Mouse (Mus musculus) granulocyte monocyte progenitor cell, adult 5-6 weeks (primary cell): Measurements from ENCODE around the gene Bsn. TPM values are rescaled to one million over a fixed set of nuclear protein-coding genes. Genes with fewer than 3 reads are reported as not detected.

Experiments used
- ATAC-seq: replicated peaks from 2 replicates; pipeline ENCODE4 v1.8.0; 2016; ENCODE audit warnings: mild to moderate bottlenecking, moderate TSS enrichment, inconsistent platforms; ENCODE audit not compliant: poor library complexity, severe bottlenecking
- total RNA-seq, 2 experiments: library from RNA; stranded (forward) in 1 of 2; stranded (reverse) in 1 of 2; fragments of 200-712, 200-1000 nt in 1 of 2; fragments of >200 nt in 1 of 2; fragmentation: Nextera tagmentation in 1 of 2; gene quantifications; 2 replicates each; pipeline ENCODE4 v1.2.3; 2014 to 2017

Gene Bsn
- total RNA-seq (2014; fragmentation: Nextera tagmentation), result 6.2 and 9.0 TPM in 2 replicates
- 3.2 and 3.7 TPM in 2 replicates for total RNA-seq (2017)

DNA sequence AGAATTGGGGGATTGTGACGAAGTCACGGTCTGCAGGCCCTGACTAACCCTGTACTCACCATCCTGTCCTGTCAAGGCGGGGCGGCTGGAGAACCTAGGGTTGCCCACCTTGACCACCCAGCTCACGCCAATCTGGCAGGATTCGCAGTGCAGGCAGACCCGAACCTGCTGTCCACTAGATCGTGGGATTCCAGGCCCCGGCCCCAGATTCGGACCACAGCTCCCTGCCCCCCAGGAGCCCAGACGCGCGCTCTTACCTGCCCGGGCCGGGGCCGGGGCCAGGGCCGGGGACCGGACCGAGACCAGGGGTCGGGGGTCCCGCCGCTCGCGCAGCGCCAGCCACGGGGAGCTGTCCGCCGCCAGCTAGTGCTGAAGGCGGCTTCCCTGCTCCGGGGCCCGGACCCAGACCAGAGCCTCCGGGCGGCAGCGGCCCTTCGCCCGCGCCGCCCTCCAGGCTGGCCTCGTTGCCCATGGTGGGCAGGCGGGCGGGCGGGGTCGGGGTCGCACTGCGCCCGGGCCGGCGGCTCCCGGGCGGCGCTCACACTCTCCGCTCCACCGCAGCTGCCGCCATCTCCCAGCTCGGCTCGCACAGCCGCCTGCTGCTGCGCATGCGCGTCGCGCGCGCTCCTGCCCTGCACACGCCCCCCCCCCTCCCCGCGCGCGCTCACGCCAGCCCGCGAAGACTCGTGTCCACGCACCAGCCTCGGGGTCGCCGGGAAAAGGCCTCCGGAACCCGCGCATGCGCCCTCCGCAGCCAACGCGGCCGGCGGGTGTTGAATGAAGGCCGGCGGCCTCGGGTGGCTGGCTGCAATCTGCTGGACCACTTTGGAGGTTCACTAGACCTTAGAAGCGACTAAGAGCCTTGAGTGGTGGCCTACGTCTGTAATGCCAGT, at the start of gene Bsn:
Gene Bsn, minus strand, starts transcription at position 598 of the 893 bp plus-strand sequence.
- peak; percentile 79 for ATAC-seq

- no peak for ATAC-seq
Observed at GRCm38 (mm10) chr9:108239951-108240350, 49.8 kb upstream of the Bsn start.

DNA sequence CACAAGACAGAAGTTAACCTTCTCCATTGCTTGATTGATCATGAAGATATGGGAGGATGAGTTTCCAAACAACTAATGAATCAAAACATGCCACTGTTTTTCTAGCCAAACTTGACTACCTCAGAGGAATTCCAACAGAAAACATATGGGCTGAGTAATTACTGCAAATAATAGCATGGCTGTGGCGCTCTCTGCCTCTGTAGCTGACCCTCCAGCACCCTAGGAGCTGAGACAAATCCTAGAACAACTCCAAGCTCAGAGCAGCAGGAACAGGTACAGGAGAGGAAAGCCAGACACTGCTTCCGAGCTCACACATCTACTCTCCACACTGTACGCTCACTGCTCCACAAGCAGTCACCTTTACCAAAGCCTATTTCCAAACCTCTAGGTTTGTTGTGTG, 48.6 kb upstream of the Bsn start:
- no peak for ATAC-seq

GRCm38 (mm10) chr9:108238402-108238801, 48.2 kb upstream of the Bsn start:
- no peak for ATAC-seq

DNA sequence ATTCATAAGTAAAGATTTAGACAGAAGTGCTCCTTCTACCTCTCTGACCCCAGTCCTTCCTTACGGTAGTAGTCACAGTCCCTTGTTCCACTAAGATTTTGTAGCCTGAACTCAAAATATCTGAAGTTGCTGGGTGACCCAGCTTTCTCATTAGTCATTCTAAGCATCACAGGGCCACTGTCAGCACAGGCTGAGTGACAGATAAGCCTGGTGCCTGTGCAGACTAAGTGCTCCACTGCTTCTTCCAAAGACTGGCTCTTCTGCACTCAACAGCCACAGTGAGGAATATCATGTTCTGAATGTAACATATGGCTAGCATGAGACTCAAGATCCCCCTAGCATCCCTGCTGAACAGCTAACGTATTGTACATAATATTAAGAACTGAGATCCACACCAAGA, 44.5 kb upstream of the Bsn start:
- no peak for ATAC-seq

DNA sequence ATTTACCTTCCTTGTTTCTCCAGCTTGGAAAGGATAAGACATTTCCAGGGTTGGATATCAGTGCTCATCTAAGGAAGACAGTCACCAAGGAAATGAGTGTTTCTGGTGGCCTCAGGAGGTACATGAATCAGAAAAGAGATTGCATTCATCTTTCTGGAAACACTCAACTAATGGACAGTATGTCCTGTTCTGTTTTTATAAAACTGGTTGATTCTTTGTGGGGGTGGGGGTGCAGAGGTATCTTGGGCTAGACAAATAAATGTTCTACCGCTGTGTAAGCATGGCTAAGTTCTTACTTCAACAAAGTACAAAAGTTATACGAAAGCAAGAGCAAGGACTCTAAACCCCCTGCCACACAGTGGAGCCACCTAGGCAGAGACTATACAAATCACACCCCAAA, 42.7 kb upstream of the Bsn start:
- ATAC-seq, result no peak

DNA sequence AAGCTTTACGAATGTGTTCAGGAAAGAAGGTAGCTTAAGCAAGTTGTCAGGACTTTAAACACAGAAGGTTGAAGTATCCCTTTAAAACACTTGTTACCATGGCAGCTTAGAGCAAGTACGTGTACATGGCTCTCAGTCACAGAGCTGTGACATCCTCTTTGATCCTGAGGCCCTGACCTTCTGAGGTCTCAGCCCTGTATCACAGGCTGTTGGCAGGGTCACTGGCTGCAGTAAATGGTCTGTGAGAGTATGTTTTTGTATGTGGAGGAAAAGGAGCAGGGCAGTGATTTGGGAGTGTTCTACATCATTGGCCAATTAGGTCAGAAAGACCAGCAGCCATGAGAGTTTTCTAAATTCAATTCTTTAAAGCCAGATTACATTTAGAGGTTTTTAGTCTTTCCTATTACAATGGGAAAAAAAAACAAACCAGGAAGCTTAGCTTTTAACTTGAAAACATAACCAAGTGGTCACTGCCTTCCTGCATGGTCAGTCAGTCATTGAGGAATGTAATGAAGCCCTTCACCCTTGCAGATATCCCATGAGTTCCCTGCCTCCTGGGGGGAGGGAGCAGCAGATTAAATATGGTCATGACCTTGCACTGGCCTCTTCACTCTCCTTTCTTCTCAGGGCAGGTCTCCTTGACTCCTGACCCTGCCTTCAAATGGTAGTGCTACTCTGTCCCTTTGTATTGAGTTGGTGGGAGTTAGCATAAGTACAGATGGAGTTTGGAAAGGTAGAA, 37.9 kb upstream of the Bsn start:
- no peak for ATAC-seq

GRCm38 (mm10) chr9:108225166-108225565, 35.0 kb upstream of the Bsn start:
- ATAC-seq, result no peak

GRCm38 (mm10) chr9:108223633-108224032, 33.4 kb upstream of the Bsn start:
- no peak for ATAC-seq

DNA sequence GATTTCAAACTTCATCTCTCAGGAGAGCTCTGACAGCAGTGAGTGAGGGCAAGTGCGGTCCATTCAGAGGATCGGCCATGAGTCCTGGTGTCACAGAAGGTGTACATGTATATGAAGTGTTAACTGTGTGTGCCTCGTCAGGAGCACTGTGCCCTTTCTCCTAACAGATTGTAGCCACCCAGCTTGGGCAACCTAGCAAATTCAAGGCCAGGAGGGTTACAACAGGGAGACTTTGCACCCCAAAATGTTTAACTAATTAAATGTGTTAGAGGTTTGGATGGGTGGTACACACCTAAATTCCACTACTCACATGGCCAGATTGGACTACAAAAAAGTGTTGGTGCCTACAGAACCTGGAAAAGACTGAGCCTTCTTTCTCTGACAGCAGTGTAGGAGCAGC, 31.4 kb upstream of the Bsn start:
- no peak for ATAC-seq

DNA sequence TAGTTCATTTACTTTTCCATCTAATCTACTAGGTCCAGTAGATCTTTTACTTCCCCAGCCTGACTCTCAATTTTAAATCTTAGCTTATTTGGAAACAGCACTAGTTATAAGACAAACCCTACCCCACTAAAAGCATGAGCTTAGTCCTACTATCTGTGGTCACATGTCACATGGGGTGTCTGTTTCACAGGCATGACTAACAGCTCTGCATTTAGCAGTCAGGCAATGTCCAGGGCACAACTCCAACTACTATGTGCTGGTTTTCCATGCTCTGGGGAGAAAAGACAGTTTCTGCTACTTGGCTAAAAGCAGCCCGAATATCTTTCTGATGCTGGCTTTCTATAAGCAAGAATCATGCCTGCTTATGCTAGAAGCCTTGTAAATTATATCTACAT, 30.2 kb upstream of the Bsn start:
- no peak for ATAC-seq

GRCm38 (mm10) chr9:108219766-108220379, 29.7 kb upstream of the Bsn start:
- ATAC-seq, result no peak

GRCm38 (mm10) chr9:108217936-108218543, 27.9 kb upstream of the Bsn start:
- ATAC-seq, result no peak

DNA sequence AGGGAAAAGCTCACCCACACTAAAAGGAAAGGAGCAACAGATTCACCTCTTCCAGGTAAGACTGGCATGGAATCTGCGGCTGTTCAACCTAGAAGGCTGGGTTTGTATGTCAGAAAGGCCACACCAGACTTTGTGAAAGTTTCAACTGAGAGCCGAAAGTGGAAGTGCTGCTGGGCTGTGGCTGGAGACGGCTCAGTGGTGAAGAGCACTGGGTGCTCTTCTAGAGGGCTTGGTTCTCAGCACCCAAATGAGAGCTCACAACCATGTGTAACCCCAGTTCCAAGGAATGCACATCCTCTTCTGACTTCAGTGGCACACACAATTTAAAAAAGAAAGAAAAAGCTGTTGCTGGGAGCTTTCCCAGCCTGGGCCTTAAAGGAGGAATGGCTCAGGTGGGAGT, 27.2 kb upstream of the Bsn start:
- no peak for ATAC-seq

- no peak for ATAC-seq
Observed at GRCm38 (mm10) chr9:108213105-108213504, 22.9 kb upstream of the Bsn start.

DNA sequence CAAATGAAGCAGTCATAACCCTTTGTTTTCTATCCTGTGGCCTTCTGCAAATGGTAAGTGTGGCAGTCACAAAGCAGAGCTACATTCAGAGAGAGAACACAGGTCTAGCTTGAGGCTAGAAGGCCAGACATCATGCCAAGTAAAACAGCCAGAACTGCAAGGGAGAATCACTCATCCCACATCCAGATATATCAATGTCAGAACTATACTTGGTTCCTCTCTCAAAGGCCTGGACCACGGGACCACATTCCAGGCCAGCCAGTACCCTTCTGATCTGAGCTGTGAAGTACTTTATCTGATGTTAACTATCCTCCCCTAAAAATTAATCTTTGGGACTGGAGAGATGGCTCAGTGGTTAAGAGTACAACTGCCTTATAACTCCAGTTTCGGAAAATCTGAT, 22.2 kb upstream of the Bsn start:
- ATAC-seq, result no peak

DNA sequence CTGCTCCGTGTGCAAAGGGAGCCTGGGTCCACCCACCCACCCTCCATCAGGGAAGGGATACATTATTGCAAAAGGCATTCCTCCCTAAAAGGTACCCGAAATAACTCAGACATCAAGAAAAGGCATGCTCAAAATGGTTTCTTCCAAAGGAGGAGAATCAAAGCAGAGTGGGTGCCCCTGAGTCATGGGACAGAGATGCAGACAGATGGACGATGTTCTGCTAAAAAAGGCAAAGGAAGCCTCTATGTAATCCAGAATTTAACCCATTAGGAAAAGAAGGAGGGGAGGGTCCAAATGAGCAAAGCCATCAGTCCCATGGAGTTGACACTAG, 15.4 kb upstream of the Bsn start:
- ATAC-seq, result no peak

DNA sequence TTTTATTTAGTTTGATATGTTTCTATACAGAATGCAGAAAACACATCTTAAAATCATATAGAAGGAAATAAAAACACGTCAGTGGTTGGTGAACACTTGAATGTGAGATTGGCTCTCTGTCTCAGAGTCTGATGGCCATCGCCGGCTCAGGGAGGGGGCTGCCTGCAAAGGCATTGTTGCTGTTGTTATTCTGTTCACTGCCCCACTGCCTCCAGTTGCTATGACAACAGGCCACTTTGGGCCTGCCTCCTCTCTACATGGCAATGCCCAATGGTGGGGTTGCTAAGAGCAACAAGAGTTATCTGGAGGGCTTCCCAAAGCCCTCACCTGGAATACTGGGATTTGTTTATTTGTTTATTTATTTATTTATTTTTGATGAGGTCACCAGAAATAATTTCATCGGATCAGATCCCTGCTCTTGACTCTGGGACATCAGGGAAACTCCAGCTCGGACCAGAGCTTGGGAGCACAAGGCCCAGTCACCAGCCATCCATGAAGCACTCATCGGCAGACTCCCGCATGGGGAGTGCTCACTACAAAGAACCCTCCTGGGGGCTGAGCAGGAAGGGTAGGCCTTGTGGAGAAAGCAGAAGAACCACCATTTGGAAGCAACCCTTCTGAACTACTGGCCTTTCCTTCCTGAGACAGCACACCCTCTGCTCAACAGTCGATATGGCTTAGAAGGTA, 14.8 kb upstream of the Bsn start:
- no peak for ATAC-seq

- ATAC-seq, result peak; percentile 41
Observed at GRCm38 (mm10) chr9:108203015-108203414, 12.8 kb upstream of the Bsn start.

GRCm38 (mm10) chr9:108202169-108202568, 12.0 kb upstream of the Bsn start:
- ATAC-seq, result no peak
